Mouse (Mus musculus) ovary, postnatal 14 days (tissue): ENCODE results near the gene Nr0b2.
"Not testable (repeated sequence)": the region's sequence is repeated elsewhere in the genome, so short reads cannot be mapped to it uniquely, and the experiment has no call there.

ENCODE experiments used
- DNase-seq: peaks from one replicate; pipeline ENCODE4 v3.0.0; 2022; ENCODE audit warnings: low spot score

The Nr0b2 gene

GRCm38 (mm10) chr4:133552768-133553447 lies at the start of gene Nr0b2:
TSS of gene Nr0b2 (plus strand) at chr4:133553376.
- DNase-seq = no peak

GRCm38 (mm10) chr4:133504300-133504699 lies 48.9 kb upstream of the Nr0b2 start:
- no peak for DNase-seq

GRCm38 (mm10) chr4:133504755-133505485 lies 48.3 kb upstream of the Nr0b2 start:
- DNase-seq = no peak

GRCm38 (mm10) chr4:133506573-133506972 lies 46.6 kb upstream of the Nr0b2 start:
- no peak for DNase-seq

GRCm38 (mm10) chr4:133508990-133509389 lies 44.2 kb upstream of the Nr0b2 start:
- no peak for DNase-seq

- DNase-seq = no peak
Observed at GRCm38 (mm10) chr4:133511050-133511449, 42.1 kb upstream of the Nr0b2 start.

- not testable (repeated sequence) for DNase-seq
Observed at GRCm38 (mm10) chr4:133512511-133512910, 40.7 kb upstream of the Nr0b2 start.

GRCm38 (mm10) chr4:133512972-133513371 lies 40.2 kb upstream of the Nr0b2 start:
- peak; percentile 62 for DNase-seq

GRCm38 (mm10) chr4:133518601-133519368 lies 34.4 kb upstream of the Nr0b2 start, which contains the start of gene Kdf1:
TSS of gene Kdf1 (plus strand) at chr4:133518963.
- peak; percentile 48 for DNase-seq

- no peak for DNase-seq
Observed at GRCm38 (mm10) chr4:133519369-133519665, 33.9 kb upstream of the Nr0b2 start.

- DNase-seq = no peak
Observed at GRCm38 (mm10) chr4:133521502-133521901, 31.7 kb upstream of the Nr0b2 start.

- no peak for DNase-seq
Observed at GRCm38 (mm10) chr4:133527788-133528187, 25.4 kb upstream of the Nr0b2 start.

GRCm38 (mm10) chr4:133532777-133533176 lies 20.4 kb upstream of the Nr0b2 start:
- DNase-seq = no peak

- no peak for DNase-seq
Observed at GRCm38 (mm10) chr4:133536081-133536480, 17.1 kb upstream of the Nr0b2 start.

- no peak for DNase-seq
Observed at GRCm38 (mm10) chr4:133536652-133537051, 16.5 kb upstream of the Nr0b2 start.

GRCm38 (mm10) chr4:133545272-133546231 lies 7.6 kb upstream of the Nr0b2 start, which contains the start of gene Nudc:
TSS of gene Nudc (minus strand) at chr4:133545996.
- peak; percentile 88 for DNase-seq

GRCm38 (mm10) chr4:133552029-133552428 lies 1.1 kb upstream of the Nr0b2 start:
- no peak for DNase-seq

- no peak for DNase-seq
Observed at GRCm38 (mm10) chr4:133553448-133554330, 513 bp downstream of the Nr0b2 start.

GRCm38 (mm10) chr4:133557041-133557717 lies 4.0 kb downstream of the Nr0b2 start:
- DNase-seq = no peak

GRCm38 (mm10) chr4:133559846-133560245 lies 6.7 kb downstream of the Nr0b2 start:
- no peak for DNase-seq
